Mouse (Mus musculus): ENCODE data around the gene Tcp11l2.

DNA sequence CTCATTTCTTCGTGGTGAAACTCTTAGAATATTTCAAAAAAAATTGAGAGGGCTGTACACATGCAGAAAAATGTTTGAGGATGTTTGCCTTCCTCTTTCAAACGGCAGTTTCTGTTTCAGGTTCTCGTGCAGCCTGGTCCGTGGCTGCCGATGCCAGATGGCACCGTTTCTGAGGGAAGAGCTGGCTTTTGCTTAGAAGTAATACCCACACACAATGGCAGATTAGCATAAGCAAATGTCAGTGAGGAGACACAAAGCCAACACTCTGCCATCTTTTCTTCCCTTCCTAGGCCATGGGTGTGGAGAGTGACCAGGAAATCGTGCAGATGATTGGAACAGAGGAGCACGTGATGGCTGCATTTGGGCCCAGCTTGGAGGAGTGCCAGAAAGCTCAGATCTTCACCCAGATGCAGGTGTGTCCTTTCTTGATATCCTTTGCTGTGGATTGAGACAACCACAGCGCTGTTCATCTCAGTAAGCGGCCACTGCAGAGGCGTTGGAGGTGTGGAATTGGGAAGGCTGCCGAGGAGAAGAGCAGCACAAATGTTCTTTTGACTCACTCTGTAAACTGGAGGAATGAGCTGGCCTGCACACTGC is 70.2 kb downstream of the Tcp11l2 start:
- TF ChIP-seq CTCF (IDR thresholded peaks at IDR 0.05; ENCODE audit: borderline replicate concordance, control insufficient read depth, extremely low read depth, insufficient read depth, low read length, poor library complexity) (no peak), POLR2A (IDR thresholded peaks at IDR 0.05; ENCODE audit: control insufficient read depth, extremely low read depth, insufficient read depth, low read length, poor library complexity) (no peak)
